Mouse (Mus musculus): ENCODE measurements around the gene Tbpl1. TPM values are rescaled to one million over a fixed set of nuclear protein-coding genes. Genes with fewer than 3 reads are reported as not detected.

Gene Tbpl1
- 39.5 and 47.3 TPM in 2 replicates for polyA plus RNA-seq (2015; fragmentation: Nextera tagmentation; extraction: Ambion mirVana)

DNA sequence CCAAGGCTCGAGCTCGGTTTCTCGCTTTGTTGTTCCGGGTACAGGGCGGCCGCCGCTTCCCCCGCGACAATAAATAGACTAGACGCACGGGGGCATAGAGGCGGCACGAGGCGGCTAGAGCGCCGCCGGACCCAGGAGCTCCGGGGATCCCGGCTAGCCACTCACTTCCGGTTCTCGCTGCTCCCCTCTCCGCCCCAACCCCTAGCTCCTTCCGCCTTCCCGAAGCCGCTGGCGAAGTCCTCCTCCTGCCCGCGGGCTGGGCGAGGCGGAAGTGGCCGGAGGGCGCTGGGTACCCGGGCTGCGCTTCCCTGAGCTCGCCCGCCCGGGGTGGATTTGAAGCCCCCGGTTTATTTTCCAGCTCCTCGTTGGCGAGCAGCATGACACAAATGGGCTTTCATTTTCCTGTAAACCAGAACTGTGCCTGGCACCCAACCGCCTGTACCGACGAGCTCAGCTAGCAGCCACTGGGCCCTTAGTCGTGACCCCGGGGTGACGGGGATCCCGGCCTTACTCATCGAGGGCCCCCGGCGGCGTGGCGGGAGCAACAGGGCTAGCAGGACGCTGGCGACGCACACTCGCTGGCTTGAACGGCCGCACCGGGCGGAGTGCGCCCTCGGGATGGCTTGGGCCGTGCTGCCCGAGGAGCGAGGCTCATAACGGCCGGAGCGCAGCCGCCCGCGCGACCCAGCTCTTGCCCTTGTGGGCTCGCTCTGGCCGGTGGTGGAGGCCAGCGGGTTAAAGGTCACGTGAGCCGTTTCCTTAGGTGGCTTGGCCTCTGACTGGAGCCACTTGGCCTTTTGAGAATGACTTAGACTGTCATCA, at the start of gene Tbpl1:
TSS of gene Tbpl1 (minus strand) at position 667 of the 822 bp plus-strand sequence.

Small RNA genes lying within 50 kb of the gene (microRNA-seq; reads per million reads assigned to microRNA genes)
- gene Mir7663 (ENCODE audit: borderline replicate concordance, insufficient number of aligned reads), result not detected

Other genes with a start within 250 kb of the Tbpl1 start
- 0.75 and 0.93 TPM in 2 replicates for gene Slc2a12, start 86.9 kb downstream of the Tbpl1 start, polyA plus RNA-seq (2015; fragmentation: Nextera tagmentation; extraction: Ambion mirVana)
- 102 and 205 TPM in 2 replicates for gene Tcf21, start 88.2 kb upstream of the Tbpl1 start, polyA plus RNA-seq (2015; fragmentation: Nextera tagmentation; extraction: Ambion mirVana)

All from adrenal gland, postnatal 0 days (tissue).